Mouse (Mus musculus): Measurements from ENCODE around the gene Timp3.

Gene Timp3

GRCm38 (mm10) chr10:86296111-86296510 is 4.1 kb upstream of the Timp3 start:
- in situ Hi-C loops (cut with MboI, MseI), result loop anchor here (10.0 kb wide), 1 partner anchor 231 kb away; no protein-coding TSS in a partner anchor

- in situ Hi-C loops (cut with MboI, MseI), result loop anchor here (10.0 kb wide), 1 partner anchor 233 kb away; no protein-coding TSS in a partner anchor
These were observed 2.9 kb upstream of the Timp3 start for GRCm38 (mm10) chr10:86297307-86297706.

GRCm38 (mm10) chr10:86298326-86298725 is 1.8 kb upstream of the Timp3 start:
- in situ Hi-C loops (cut with MboI, MseI), result loop anchor here (10.0 kb wide), 1 partner anchor 234 kb away; no protein-coding TSS in a partner anchor

- in situ Hi-C loops (cut with MboI, MseI), result loop anchor here (10.0 kb wide), 2 partner anchors 235 to 325 kb away; no protein-coding TSS in a partner anchor
These were observed 377 bp upstream of the Timp3 start for GRCm38 (mm10) chr10:86299795-86300194.

GRCm38 (mm10) chr10:86301117-86301490 is 932 bp downstream of the Timp3 start:
- in situ Hi-C loops (cut with MboI, MseI), result loop anchor here (10.0 kb wide), 1 partner anchor 326 kb away; no protein-coding TSS in a partner anchor

- in situ Hi-C loops (cut with MboI, MseI), result loop anchor here (10.0 kb wide), 1 partner anchor 327 kb away; no protein-coding TSS in a partner anchor
These were observed 1.6 kb downstream of the Timp3 start for GRCm38 (mm10) chr10:86301593-86302317.

- in situ Hi-C loops (cut with MboI, MseI), result loop anchor here (10.0 kb wide), 1 partner anchor 327 kb away; no protein-coding TSS in a partner anchor
These were observed 2.1 kb downstream of the Timp3 start for GRCm38 (mm10) chr10:86302318-86302648.

GRCm38 (mm10) chr10:86302761-86303494 is 2.8 kb downstream of the Timp3 start:
- in situ Hi-C loops (cut with MboI, MseI), result loop anchor here (10.0 kb wide), 1 partner anchor 328 kb away; no protein-coding TSS in a partner anchor

GRCm38 (mm10) chr10:86303495-86303876 is 3.3 kb downstream of the Timp3 start:
- in situ Hi-C loops (cut with MboI, MseI), result loop anchor here (10.0 kb wide), 1 partner anchor 329 kb away; no protein-coding TSS in a partner anchor

GRCm38 (mm10) chr10:86304583-86304982 is 4.4 kb downstream of the Timp3 start:
- in situ Hi-C loops (cut with MboI, MseI), result loop anchor here (10.0 kb wide), 1 partner anchor 330 kb away; no protein-coding TSS in a partner anchor

- in situ Hi-C loops (cut with MboI, MseI), result loop anchor here (10.0 kb wide), 1 partner anchor 332 kb away; no protein-coding TSS in a partner anchor
These were observed 7.1 kb downstream of the Timp3 start for GRCm38 (mm10) chr10:86307235-86307634.

- in situ Hi-C loops (cut with MboI, MseI), result no loop called here
These were observed 10.4 kb downstream of the Timp3 start for GRCm38 (mm10) chr10:86310527-86310926.

GRCm38 (mm10) chr10:86312976-86313375 is 12.8 kb downstream of the Timp3 start:
- in situ Hi-C loops (cut with MboI, MseI), result no loop called here

GRCm38 (mm10) chr10:86313448-86313847 is 13.3 kb downstream of the Timp3 start:
- in situ Hi-C loops (cut with MboI, MseI), result no loop called here

GRCm38 (mm10) chr10:86315513-86315912 is 15.3 kb downstream of the Timp3 start:
- in situ Hi-C loops (cut with MboI, MseI), result no loop called here

- in situ Hi-C loops (cut with MboI, MseI), result no loop called here
These were observed 17.5 kb downstream of the Timp3 start for GRCm38 (mm10) chr10:86317633-86318032.

GRCm38 (mm10) chr10:86318552-86319140 is 18.5 kb downstream of the Timp3 start:
- in situ Hi-C loops (cut with MboI, MseI), result no loop called here

GRCm38 (mm10) chr10:86319526-86319925 is 19.4 kb downstream of the Timp3 start:
- in situ Hi-C loops (cut with MboI, MseI), result no loop called here

- in situ Hi-C loops (cut with MboI, MseI), result no loop called here
These were observed 20.0 kb downstream of the Timp3 start for GRCm38 (mm10) chr10:86320204-86320603.

GRCm38 (mm10) chr10:86321194-86321593 is 21.0 kb downstream of the Timp3 start:
- in situ Hi-C loops (cut with MboI, MseI), result no loop called here

- in situ Hi-C loops (cut with MboI, MseI), result no loop called here
These were observed 21.8 kb downstream of the Timp3 start for GRCm38 (mm10) chr10:86322006-86322405.
